Mouse (Mus musculus): ENCODE data around the gene Taf5.

Gene Taf5

GRCm38 (mm10) chr19:47067096-47067882, at the start of gene Taf5:
Gene Taf5, plus strand, starts transcription at chr19:47067746.
- DNase-seq, result peak; percentile 97

GRCm38 (mm10) chr19:47017831-47018230, 49.7 kb upstream of the Taf5 start:
- no peak for DNase-seq

DNA sequence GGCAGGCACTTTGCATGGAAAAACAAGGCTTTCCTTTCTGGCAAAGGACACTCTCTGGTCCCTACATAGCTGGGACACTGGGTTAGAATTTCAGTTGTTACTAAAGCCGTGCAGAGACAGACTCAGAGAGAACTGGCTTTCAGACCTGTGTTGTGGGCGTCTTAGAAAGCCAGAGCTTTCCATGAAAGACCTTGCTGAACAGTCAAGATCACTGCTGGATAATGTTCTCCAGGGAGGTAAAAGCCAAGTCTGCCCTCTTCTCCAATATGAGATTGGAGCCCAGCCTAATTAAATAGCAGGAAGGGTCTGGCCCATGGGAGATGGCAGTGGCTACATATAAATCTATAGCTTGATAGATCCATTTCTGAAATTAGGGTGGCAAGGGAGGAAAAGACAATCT, 49.2 kb upstream of the Taf5 start:
- no peak for DNase-seq

- DNase-seq, result no peak
Observed at GRCm38 (mm10) chr19:47019326-47019725, 48.2 kb upstream of the Taf5 start.

DNA sequence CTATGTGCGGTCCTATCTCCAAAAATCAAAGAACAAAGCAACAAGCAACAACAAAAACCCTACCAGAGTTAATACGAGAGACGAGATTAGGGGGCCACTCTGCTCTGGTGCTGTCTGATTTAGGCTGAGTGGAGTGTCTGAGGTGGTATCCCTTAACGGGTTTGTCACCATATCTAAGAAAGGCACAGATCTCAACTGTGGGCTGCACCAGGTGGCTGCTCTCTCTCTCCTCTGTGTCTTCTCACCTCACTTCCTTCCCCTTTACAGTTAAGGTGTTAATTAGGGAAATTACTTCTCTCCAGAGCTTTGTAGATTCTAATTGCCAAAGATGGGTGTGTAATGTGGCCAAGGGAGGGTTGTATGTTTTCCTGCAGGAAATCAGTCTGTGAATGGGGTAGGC, 44.8 kb upstream of the Taf5 start:
- no peak for DNase-seq

GRCm38 (mm10) chr19:47023546-47023945, 44.0 kb upstream of the Taf5 start:
- no peak for DNase-seq

- no peak for DNase-seq
Observed at GRCm38 (mm10) chr19:47024954-47025353, 42.6 kb upstream of the Taf5 start.

DNA sequence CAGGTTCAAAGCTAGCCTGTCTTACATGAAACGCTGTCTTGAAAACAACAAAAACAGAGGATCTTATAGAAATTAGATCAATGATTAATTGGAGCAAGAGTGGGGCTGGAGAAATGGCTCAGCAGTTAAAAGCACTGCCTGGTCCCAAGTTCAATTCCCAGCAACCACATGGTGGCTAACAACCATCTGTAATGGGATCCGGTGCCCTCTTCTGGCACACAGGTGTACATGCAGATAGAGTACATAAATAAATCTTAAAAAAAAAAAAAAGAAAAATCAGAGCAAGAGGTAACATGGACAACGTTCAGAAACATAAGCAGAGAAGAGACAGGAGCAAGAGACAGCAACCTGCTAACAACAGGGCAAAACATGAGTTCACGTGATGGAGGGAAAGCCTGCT, 41.0 kb upstream of the Taf5 start:
- DNase-seq, result no peak

DNA sequence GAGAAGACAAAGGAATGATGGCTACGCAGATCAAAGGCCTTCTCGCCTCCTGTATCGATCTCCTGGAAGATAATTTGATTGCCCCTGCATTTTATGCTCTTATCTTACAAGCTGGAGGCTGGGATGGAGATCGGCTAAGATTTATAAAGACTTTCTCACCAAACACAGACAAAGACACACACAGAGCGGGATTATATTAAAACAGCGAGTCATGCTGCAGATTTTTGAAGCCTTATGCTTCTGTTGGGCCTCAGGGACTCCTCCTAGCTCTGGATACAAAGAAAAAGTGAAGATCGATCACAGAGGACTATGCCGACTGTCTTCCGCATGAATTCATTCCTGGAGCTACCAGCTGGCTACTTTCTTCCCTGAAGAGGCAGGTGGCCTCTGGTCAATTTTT, 37.8 kb upstream of the Taf5 start:
- DNase-seq, result no peak

- no peak for DNase-seq
Observed at GRCm38 (mm10) chr19:47031770-47032169, 35.8 kb upstream of the Taf5 start.

DNA sequence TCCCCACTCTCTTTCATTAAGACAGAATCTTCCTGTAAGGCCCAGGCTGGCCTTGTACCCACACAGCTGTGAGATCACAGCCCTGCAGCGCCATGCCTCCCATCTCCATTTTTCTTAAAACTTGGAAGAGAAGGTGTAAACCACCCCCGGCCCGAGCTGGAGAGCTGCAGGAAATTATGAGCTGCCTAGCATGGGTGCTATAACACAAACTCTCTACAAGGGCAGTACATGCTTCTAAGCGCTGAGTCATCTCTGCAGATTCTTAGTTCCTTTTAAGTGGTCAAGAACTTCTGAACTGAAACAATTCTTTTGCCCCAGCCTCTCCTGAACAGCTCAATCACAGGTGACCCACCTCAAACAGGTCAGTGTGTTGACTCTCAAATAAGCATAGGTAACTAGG, 32.6 kb upstream of the Taf5 start:
- no peak for DNase-seq

GRCm38 (mm10) chr19:47036596-47036995, 30.9 kb upstream of the Taf5 start:
- DNase-seq, result no peak

- DNase-seq, result no peak
Observed at GRCm38 (mm10) chr19:47040720-47041473, 26.6 kb upstream of the Taf5 start.

DNA sequence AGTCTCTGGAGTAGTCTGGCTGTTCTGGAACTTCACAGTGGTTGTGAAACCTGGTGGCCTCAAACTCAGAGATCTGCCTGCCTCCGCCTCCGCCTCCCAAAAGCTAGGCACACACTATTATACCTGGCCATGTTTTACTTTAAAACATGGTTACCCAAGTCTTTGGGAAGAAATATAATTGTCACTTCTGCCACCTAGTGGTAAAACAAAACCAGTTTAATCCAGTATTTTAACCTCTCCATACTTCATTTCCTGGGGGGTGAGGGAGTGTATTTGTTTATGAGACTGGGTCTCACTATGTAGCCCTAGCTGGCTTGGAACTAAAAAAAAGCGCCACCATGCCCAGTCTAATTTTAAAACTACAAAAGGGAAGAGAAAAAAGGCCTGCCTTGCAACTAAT, 23.9 kb upstream of the Taf5 start:
- no peak for DNase-seq

DNA sequence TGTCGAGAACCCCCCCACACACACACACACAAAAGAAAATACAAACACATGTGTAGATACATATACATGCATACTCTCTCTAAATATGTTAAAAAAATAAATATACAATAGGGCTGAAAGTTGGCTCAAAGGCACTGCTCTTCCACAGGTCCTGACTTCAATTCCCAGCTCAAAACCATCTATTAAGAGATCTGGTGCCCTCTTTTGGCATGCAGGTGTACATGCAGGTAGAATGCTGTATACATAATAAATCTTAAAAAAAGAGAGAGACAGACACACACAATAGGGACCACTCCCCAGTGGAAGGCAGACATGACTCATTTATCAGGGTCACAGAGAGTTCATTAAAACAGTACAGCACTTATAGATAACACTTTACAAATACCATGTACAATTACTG, 21.2 kb upstream of the Taf5 start:
- DNase-seq, result no peak

DNA sequence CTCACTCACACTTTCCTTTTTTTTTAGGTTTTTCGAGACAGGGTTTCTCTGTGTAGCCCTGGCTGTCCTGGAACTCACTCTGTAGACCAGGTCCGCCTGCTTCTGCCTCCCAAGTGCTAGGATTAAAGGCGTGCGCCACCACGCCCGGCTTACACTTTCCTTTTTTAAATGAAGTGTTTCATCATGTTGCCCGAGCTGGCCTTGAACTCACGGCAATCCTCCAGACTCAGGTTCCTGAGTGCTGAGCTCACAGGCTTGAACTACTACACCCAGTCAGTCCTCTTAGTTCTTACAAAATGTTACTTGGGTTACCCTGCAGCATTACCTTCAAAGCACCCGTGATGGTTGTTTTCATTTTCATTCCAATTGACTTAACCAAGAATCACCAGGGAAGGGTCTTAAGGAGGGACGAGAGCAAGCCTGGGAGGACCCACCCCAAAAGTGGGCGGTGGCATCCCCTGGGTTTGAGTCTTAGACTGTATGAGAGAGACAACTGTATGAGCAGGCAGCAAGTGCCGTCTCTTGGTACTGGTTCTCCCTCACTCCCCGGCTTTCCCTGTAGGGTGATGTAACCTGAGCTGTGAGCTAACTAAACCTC, 20.2 kb upstream of the Taf5 start:
- DNase-seq, result no peak

DNA sequence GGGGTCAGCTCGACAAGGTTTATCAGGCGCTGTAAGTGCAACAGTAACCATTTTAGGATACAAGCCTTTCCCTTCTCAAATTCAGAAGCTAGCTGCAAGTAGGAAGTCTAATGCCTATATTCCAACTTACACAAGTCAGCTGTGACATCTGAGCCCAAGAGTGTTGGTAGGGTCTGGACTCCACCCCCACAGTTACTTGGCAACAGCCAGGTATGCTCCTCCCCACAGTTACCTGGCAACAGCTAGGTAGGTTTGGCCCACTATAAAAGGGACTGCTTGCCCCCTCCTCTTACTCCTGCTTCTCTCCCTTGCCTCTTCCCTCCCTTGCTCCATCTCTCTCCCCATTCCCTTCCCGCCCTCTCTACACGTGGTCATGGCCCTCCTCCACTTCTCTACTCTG, 18.5 kb upstream of the Taf5 start:
- DNase-seq, result no peak

DNA sequence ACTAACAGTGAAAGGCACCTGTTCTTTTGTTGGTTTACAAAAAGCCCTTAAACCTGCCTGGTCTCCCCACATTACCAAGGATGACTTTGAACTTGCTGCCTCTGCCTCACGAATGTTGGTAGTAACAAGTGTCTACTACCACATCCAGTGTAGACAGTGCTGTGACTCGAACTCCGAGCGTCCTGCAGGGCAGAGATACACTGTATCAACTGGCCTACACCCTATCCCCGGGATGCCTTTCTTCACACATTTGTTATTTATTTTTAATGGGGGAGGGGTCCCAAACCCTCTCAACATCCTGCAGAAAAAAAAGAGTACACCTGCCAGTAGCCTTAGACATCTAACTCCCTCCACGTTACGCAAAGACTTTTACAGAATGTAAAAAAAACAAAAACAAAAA, 17.7 kb upstream of the Taf5 start:
- no peak for DNase-seq

- peak; percentile 90 for DNase-seq
Observed at GRCm38 (mm10) chr19:47050271-47051032, 17.1 kb upstream of the Taf5 start, which contains the start of gene Pcgf6. Gene Pcgf6, minus strand, starts transcription at chr19:47050906.

GRCm38 (mm10) chr19:47052927-47053326, 14.6 kb upstream of the Taf5 start:
- DNase-seq, result no peak

GRCm38 (mm10) chr19:47053471-47053870, 14.1 kb upstream of the Taf5 start:
- peak; percentile 68 for DNase-seq

- no peak for DNase-seq
Observed at GRCm38 (mm10) chr19:47057684-47058083, 9.9 kb upstream of the Taf5 start.

- no peak for DNase-seq
Observed at GRCm38 (mm10) chr19:47065860-47066259, 1.7 kb upstream of the Taf5 start.
